Mouse (Mus musculus) kidney, postnatal 10 days (tissue): ENCODE measurements around the gene Gm8369.
"Not testable (repeated sequence)": the region's sequence is repeated elsewhere in the genome, so short reads cannot be mapped to it uniquely, and the experiment has no call there.

ENCODE experiments used
- DNase-seq: peaks from one replicate; pipeline ENCODE4 v3.0.0; 2021; ENCODE audit warnings: mixed read lengths

The Gm8369 gene

DNA sequence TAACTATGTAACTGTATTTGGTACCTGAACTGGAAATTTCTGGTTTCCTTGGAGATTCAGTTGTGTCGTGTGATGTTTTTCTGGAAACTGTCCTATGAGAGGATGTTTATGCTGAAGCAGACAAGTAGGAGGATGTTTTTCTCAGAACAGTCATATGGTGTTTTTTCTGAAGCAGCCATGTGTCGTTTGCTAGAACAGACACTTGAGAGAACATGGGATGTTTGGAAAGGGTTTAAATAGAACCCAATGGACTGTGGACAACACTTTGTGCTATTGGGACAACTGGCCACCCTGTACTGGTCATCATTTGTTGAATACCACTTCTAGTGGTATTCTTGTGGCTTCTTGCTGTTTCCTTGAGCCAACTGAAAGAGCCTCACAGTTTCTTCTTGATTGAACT is at the start of gene Gm8369:
Gene Gm8369 (plus strand): TSS at position 193 of the 400 bp plus-strand sequence.
- no peak for DNase-seq

GRCm38 (mm10) chr19:11443338-11443737 is 42.4 kb upstream of the Gm8369 start, which contains the start of gene Ms4a4b:
Gene Ms4a4b, plus strand, starts transcription at chr19:11443553.
- DNase-seq = no peak

DNA sequence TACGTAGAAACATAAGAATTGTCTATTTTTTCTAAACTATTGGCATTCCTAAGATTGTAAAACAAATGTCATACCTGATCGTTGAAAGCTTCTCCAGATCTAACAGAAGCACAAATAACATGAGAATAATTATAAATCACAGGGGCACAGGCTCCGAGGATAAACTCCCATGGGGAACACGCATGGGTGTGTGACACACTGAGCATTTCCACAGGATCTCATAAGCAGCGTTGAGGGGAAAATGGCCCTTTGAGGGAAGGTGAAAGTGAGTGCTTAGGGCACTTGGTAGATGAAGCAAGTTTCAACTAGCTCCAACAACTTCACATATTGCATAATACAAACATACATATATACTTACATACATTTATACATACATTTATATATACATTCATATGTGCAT is 41.8 kb upstream of the Gm8369 start:
- no peak for DNase-seq

GRCm38 (mm10) chr19:11447238-11447637 is 38.5 kb upstream of the Gm8369 start:
- no peak for DNase-seq

- not testable (repeated sequence) for DNase-seq
Measured at GRCm38 (mm10) chr19:11459041-11459440, 26.7 kb upstream of the Gm8369 start.

- DNase-seq = not testable (repeated sequence)
Measured at GRCm38 (mm10) chr19:11464795-11465194, 20.9 kb upstream of the Gm8369 start.

DNA sequence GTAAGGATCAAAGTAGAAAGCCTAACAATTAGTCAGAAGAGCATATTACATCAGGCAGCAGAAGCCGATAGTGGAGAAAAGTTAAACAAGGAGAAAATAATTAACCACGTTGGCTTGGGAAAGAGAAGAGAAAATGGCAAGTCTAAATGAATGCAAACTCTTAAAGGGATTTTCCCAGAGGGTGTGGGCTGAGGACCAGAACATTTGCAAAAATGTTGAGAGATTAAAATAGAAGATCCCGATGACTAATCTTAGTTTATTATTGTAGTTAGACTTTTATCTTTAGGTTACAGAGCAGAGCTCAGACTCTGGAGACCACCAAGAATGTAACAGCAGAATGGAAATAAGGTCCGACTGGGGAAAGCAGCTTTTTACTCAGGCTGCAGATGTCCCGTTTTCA is 19.3 kb upstream of the Gm8369 start:
- DNase-seq = no peak

GRCm38 (mm10) chr19:11468361-11468760 is 17.4 kb upstream of the Gm8369 start:
- not testable (repeated sequence) for DNase-seq

- DNase-seq = not testable (repeated sequence)
Measured at GRCm38 (mm10) chr19:11469215-11469614, 16.5 kb upstream of the Gm8369 start, which contains the start of gene Ms4a6c. Gene Ms4a6c, plus strand, starts transcription at chr19:11469366.

DNA sequence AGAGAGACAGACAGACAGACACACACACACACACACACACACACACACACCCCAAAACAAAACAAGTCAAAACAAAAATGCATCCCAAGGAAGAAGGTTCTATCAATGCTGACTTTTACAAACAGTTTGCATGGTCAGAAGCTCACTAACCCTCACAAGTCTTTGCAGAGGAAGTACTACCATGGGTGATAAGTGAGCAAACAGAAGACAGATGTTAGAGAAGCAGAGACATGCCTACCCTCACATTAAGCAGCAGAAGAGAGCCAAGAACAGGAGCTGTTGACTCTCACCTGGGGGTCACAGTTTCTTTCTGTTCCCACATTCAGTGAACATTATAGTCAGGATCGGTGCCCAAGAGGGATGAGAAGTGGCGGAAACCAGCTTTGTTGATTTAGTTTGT is 6.0 kb upstream of the Gm8369 start:
- no peak for DNase-seq

DNA sequence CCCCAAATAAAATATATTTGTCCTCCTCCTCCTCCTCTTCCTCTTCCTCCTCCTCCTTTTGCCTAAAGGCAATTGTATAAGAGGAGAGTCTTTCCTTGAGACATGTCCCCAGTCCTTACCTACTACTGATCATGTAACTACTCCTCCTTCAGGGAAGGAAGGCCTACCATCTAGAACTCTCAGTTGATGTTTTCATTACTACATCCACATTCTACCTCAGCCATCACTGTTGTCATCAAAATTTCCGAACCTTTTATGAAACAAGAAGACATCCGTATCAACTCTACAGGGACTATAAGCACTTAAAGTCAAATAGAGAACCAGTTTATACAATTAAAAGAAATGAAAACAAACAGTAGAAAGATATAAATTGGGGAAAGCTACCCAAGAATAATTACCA is 3.1 kb upstream of the Gm8369 start:
- no peak for DNase-seq

DNA sequence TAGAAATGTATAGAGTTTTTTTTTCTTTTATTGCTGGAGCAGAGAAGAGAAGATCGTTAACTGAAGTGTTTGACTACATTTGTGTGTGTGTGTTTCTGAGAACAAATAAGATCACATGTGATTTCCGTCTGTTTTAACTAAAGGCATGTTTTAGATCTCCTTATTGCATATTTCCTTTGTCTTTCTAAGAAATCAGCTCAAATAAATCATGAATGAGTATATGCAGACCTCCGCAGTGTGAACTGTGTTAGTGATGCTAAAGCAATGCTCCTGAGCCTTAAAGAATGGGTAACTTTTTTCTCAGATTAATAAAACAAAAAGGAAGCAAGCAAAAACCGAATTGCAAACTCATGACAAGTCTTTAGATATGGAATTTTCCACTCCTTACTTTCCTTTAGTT is 1.8 kb upstream of the Gm8369 start:
- no peak for DNase-seq

DNA sequence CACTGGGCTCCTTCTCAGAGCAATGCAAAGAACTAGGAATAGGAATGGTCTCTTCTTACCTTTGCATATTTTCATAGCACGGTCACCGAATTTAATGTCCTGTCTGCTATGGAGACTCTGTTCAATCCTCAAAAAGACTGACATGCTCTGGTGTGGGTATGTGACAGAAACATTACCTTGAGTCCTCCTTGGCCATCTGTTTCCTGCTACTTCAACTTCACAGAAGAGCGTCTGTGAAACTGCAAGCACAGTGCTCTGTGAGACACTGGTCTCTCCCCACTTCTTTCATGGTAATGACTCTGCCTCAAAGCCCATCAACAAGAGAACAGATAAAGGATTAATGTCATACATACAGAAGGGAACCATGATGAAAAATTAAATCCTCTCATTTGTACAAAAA is 1.4 kb upstream of the Gm8369 start:
- DNase-seq = no peak

- DNase-seq = no peak
Measured at GRCm38 (mm10) chr19:11485266-11485665, 472 bp upstream of the Gm8369 start.

DNA sequence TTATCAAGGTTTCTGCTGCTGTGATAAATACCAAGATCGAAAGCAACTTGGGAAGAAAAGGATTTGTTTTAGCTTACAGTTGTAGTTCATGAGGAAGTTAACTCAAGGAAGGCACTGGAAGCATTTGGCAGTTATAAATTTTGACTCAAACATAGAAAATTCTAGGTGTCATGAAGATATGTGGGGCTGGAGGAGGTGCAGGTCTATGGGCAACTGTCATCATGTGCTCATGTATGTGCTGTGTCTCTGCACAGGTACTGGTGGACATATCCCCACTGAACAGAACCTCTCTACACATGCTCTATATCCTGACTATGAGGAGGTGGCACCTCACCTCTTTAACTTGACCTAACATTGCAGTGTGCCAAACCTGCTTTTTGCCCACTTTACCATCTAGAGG is 861 bp downstream of the Gm8369 start:
- no peak for DNase-seq

DNA sequence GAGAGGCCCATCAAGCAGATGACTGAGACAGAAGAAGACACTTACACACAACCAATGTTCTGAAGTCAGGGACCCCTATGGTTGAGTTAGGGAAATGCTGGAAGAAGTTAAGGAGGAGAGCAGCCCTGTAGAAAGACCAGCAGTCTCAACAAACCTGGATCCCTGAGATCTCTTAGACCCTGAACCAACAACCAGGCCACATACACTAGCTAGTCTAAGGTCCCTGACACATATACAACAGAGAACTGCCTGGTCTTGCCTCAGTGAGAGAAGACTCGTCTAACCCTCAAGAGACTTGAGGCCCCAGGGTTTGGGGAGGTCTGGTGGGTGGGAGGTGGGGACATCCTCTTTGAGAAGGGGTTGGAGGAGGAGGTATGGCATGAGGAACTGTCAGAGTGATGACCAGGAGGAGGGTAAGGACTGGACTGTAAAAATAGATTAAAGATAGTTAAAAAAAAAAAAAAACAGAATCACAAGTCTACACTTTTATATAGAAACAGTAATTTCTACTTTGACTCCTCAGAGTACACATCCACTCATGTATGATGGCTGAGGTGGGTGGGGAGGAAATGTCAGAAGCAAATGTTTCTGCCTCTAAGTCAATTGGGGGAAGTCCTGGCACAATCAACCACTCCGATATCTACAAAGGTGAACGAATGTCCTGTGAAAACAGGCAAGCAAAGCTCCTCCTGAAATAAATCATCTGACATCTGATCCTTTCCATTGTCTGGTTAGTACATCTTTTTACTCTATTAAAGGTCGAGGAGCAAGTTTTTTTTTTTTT is 5.9 kb downstream of the Gm8369 start:
- no peak for DNase-seq

- no peak for DNase-seq
Measured at GRCm38 (mm10) chr19:11492671-11493070, 6.9 kb downstream of the Gm8369 start.

DNA sequence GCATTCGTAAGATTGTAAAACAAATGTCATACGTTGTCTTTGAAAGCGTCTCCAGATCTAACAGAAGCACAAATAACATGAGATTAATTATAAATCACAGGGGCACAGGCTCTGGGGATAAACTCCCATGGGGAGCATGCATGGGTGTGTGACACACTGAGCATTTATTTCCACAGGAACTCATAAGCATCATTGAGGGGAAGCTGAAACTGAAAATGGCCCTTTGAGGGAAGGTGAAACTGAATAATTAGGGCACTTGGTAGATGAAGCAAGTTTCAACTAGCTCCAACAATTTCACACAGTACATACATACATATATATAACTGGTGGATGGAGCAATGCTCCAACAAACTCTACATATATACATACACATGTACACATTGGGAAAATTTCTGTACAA is 8.8 kb downstream of the Gm8369 start:
- no peak for DNase-seq

DNA sequence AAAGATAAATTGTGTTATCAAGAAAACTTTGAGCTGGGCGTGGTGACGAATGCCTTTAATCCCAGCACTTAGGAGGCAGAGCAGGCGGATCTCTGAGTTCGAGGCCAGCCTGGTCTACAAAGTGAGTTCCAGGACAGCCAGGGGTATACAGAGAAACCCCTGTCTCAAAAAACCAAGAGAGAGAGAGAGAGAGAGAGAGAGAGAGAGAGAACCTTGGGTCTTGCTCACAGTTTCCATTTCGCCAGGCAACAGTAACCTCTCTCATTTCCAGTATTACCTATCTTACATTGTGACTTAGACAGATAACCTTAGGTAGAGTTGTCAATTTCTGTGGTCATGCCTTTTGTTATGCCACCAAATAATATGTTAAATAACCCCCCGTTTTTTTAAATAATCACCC is 10.6 kb downstream of the Gm8369 start:
- no peak for DNase-seq

- DNase-seq = not testable (repeated sequence)
Measured at GRCm38 (mm10) chr19:11497300-11497699, 11.6 kb downstream of the Gm8369 start.

GRCm38 (mm10) chr19:11500796-11501195 is 15.1 kb downstream of the Gm8369 start:
- DNase-seq = no peak

DNA sequence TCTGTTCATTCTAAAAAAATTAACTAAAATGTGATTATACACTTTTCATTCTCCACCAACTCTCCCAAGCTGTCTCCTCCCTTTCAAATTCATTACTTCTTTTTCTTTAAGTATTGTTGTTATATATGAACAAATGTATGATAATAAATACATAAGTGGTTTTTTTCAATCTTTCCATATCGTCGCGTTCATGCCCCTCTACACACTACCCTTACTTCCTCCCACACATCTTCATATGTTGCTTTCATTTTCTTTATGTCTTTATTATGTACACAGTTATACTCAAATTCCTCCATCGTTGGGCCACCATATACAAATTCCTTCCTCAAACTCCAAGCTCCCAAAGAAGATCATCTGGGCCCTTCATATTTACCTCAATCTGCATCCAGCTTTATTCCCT is 15.6 kb downstream of the Gm8369 start:
- no peak for DNase-seq

DNA sequence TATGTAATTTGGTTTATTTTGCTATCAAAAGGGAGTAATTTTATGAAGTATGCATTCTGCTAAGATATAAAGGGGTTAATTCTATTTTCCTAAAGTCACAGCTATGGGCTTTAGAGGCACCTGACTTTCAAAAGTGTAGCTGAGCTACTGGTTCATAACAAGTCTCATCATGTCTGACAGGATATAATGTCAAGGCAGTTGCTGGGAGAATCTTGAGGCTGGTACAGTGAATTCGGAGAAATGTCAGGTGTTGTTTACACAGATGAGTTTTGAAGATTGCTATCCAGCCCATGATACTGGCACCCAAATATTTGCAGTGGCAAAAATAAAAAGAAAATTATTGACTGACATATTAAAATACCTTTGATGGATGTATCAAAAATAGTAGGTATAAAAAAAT is 19.1 kb downstream of the Gm8369 start:
- no peak for DNase-seq

DNA sequence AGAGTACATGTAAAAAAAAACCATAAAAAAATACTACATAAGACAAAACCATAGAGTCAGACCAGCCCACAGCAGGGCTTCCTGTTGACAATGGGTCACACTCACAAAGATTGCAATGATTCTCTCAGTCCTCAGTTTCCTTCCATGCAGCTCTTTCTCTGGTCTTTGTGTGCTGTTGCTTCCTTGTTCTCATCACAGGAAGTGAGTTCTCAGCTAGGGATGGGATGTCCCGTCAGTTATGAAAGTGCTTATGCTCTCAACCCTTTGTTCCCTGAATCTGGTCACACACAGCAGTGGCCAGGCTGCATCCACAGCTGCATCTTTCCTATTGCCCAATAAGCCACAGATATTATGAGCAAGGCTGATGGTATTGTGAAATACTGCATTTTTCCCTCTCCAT is 27.7 kb downstream of the Gm8369 start:
- DNase-seq = no peak

DNA sequence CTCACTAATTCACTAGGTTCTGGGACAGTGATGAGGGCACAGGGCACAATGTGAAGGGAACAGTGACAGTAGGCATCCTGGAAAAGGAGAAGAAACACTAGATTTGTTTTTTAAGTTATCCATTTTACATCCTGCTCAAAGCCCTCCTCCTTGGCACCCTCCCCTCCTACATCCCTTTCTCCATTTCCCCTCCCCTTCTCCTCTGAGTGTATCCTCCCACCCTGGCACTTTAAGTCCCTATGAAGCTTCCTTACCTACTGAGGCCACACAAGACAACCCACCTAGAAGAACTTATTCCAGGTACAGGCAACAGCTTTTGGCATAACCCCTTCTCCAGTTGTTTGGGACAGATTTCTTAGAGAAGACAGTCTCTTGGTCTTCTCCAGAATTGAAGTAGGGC is 30.5 kb downstream of the Gm8369 start, which contains the start of gene Ms4a6b:
Gene Ms4a6b (plus strand): TSS at position 267 of the 400 bp plus-strand sequence.
- DNase-seq = no peak
